Mouse (Mus musculus): ENCODE measurements around the gene Pcdh9. TPM values are rescaled to one million over a fixed set of nuclear protein-coding genes. Genes with fewer than 3 reads are reported as not detected.

Gene Pcdh9
- polyA plus RNA-seq, 1 experiment from 2014 or later, result 35.4 TPM

GRCm38 (mm10) chr14:93067411-93068336, 822.8 kb downstream of the Pcdh9 start:
- Histone ChIP-seq H3K9ac (replicated peaks) (no peak overlapping the region), H3K27me3 (no peaks in the 10 kb centered on the region), H3K4me2 (no peak overlapping the region), H3K27ac (no peak overlapping the region), H3K4me1 (replicated peaks) (no peaks in the 10 kb centered on the region), H3K4me3 (replicated peaks) (no peak overlapping the region), H3K36me3 (no peaks in the 10 kb centered on the region), H3K9me3 (no peaks in the 10 kb centered on the region)
- WGBS, result 88% methylated on average over 5 of the region's 5 CpGs
- ATAC-seq (ENCODE audit: insufficient number of reproducible peaks, insufficient read depth, low FRiP score, low TSS enrichment, low read depth), result no peak

GRCm38 (mm10) chr14:93066732-93067410, 823.6 kb downstream of the Pcdh9 start:
- Histone ChIP-seq H3K36me3 (no peaks in the 10 kb centered on the region), H3K27ac (no peak overlapping the region), H3K9me3 (no peaks in the 10 kb centered on the region), H3K4me1 (replicated peaks) (no peaks in the 10 kb centered on the region), H3K27me3 (no peaks in the 10 kb centered on the region), H3K4me3 (replicated peaks) (no peak overlapping the region), H3K4me2 (no peak overlapping the region), H3K9ac (replicated peaks) (no peak overlapping the region)
- ATAC-seq (ENCODE audit: insufficient number of reproducible peaks, insufficient read depth, low FRiP score, low TSS enrichment, low read depth), result no peak
- WGBS, result 84% methylated on average over 8 of the region's 8 CpGs

- no peak for ATAC-seq (ENCODE audit: insufficient number of reproducible peaks, insufficient read depth, low FRiP score, low TSS enrichment, low read depth)
- Histone ChIP-seq H3K4me3 (replicated peaks) (no peak overlapping the region), H3K27me3 (no peaks in the 10 kb centered on the region), H3K27ac (no peak overlapping the region), H3K36me3 (no peaks in the 10 kb centered on the region), H3K9me3 (no peaks in the 10 kb centered on the region), H3K9ac (replicated peaks) (no peak overlapping the region), H3K4me1 (replicated peaks) (no peaks in the 10 kb centered on the region), H3K4me2 (no peak overlapping the region)
- WGBS, result 76% methylated on average over 5 of the region's 5 CpGs
Observed at GRCm38 (mm10) chr14:93061824-93062620, 828.5 kb downstream of the Pcdh9 start.

GRCm38 (mm10) chr14:93058799-93059198, 831.7 kb downstream of the Pcdh9 start:
- Histone ChIP-seq H3K27ac (no peak overlapping the region), H3K36me3 (no peaks in the 10 kb centered on the region), H3K9me3 (no peaks in the 10 kb centered on the region), H3K4me1 (replicated peaks) (no peaks in the 10 kb centered on the region), H3K4me2 (no peak overlapping the region), H3K27me3 (no peaks in the 10 kb centered on the region), H3K9ac (replicated peaks) (no peak overlapping the region), H3K4me3 (replicated peaks) (no peak overlapping the region)
- no peak for ATAC-seq (ENCODE audit: insufficient number of reproducible peaks, insufficient read depth, low FRiP score, low TSS enrichment, low read depth)
- 89% methylated on average over 6 of the region's 6 CpGs for WGBS

- ATAC-seq (ENCODE audit: insufficient number of reproducible peaks, insufficient read depth, low FRiP score, low TSS enrichment, low read depth), result no peak
- Histone ChIP-seq H3K9ac (replicated peaks) (no peak overlapping the region), H3K4me2 (no peak overlapping the region), H3K4me1 (replicated peaks) (no peaks in the 10 kb centered on the region), H3K27ac (no peak overlapping the region), H3K27me3 (no peaks in the 10 kb centered on the region), H3K9me3 (no peaks in the 10 kb centered on the region), H3K36me3 (no peaks in the 10 kb centered on the region), H3K4me3 (replicated peaks) (no peak overlapping the region)
- WGBS, result 89% methylated on average over 3 of the region's 3 CpGs
Observed at GRCm38 (mm10) chr14:93055997-93056396, 834.5 kb downstream of the Pcdh9 start.

GRCm38 (mm10) chr14:93040591-93040990, 849.9 kb downstream of the Pcdh9 start:
- ATAC-seq (ENCODE audit: insufficient number of reproducible peaks, insufficient read depth, low FRiP score, low TSS enrichment, low read depth), result no peak
- Histone ChIP-seq H3K9me3 (no peaks in the 10 kb centered on the region), H3K4me1 (replicated peaks) (no peaks in the 10 kb centered on the region), H3K27me3 (no peaks in the 10 kb centered on the region), H3K4me2 (no peak overlapping the region), H3K36me3 (no peaks in the 10 kb centered on the region), H3K27ac (no peak overlapping the region), H3K9ac (replicated peaks) (no peak overlapping the region), H3K4me3 (replicated peaks) (no peak overlapping the region)
- 80% methylated on average over 6 of the region's 6 CpGs for WGBS

- no peak for ATAC-seq (ENCODE audit: insufficient number of reproducible peaks, insufficient read depth, low FRiP score, low TSS enrichment, low read depth)
- Histone ChIP-seq H3K4me1 (replicated peaks) (no peaks in the 10 kb centered on the region), H3K4me3 (replicated peaks) (no peak overlapping the region), H3K36me3 (no peaks in the 10 kb centered on the region), H3K27me3 (no peaks in the 10 kb centered on the region), H3K9ac (replicated peaks) (no peak overlapping the region), H3K4me2 (no peak overlapping the region), H3K27ac (no peak overlapping the region), H3K9me3 (no peaks in the 10 kb centered on the region)
- WGBS, result 48% methylated on average over 8 of the region's 8 CpGs
Observed at GRCm38 (mm10) chr14:93039326-93040221, 850.9 kb downstream of the Pcdh9 start.

- Histone ChIP-seq H3K27me3 (no peaks in the 10 kb centered on the region), H3K9ac (replicated peaks) (no peak overlapping the region), H3K4me3 (replicated peaks) (no peak overlapping the region), H3K36me3 (no peaks in the 10 kb centered on the region), H3K4me2 (no peak overlapping the region), H3K27ac (no peak overlapping the region), H3K9me3 (no peaks in the 10 kb centered on the region), H3K4me1 (replicated peaks) (no peaks in the 10 kb centered on the region)
- ATAC-seq (ENCODE audit: insufficient number of reproducible peaks, insufficient read depth, low FRiP score, low TSS enrichment, low read depth), result no peak
- 66% methylated on average over 5 of the region's 5 CpGs for WGBS
Observed at GRCm38 (mm10) chr14:93009147-93010064, 881.1 kb downstream of the Pcdh9 start.

All from limb, embryonic 12.5 days (tissue).